Mouse (Mus musculus) mouse trophoblast stem cell (cell line): ENCODE data around the gene Gm10322.

Experiments
- in situ Hi-C, 2 experiments: fragments of 300-500 bp; cut with MseI, MboI; formaldehyde crosslinking; loops; 2 replicates in 1 of 2; 3 replicates in 1 of 2; pipeline ENCODE4 v1.15.1; 2025

Gene Gm10322

GRCm38 (mm10) chr10:59646821-59647378 is 31.0 kb downstream of the Gm10322 start:
- in situ Hi-C loops = no loop called here

- in situ Hi-C loops = no loop called here
These were observed 40.9 kb downstream of the Gm10322 start for GRCm38 (mm10) chr10:59656799-59657198.

GRCm38 (mm10) chr10:59664765-59665164 is 48.9 kb downstream of the Gm10322 start:
- in situ Hi-C loops = no loop called here

GRCm38 (mm10) chr10:59665503-59666291 is 49.8 kb downstream of the Gm10322 start:
- in situ Hi-C loops = no loop called here
